ENCODE assay signal across 8 mouse cellular contexts in the genomic region with DNA sequence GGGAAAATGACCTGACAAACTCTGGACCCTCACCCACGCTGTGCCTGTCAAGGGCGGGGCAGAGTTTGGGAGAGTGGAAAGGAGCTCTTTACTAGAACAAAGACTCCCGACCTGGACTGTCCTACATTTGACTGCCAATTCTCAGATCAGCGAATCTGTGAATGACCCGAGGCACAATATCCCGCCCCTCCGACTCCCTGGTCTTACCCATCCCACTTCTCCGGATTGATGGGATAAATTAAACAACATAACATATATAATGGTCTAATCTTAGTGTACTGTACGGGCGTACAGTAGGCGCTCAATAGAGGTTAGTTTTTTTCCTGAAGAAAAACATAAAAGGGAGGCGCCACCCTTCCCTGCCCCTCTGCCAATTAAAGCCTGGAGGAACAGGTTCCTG. TPM values are rescaled to one million over a fixed set of nuclear protein-coding genes. Genes with fewer than 3 reads are reported as not detected.
DNase-seq lines count a peak whose midpoint lies in the region; ATAC-seq and TF ChIP-seq lines count a peak whose summit lies in the region.

No protein-coding gene starts in this region.

- no peaks in the 10 kb centered on the region for H3K36me3 ChIP-seq in embryonic facial prominence, embryonic 14.5 days (ENCODE audit: control insufficient read depth, insufficient read depth, low read length)
- no peaks in the 10 kb centered on the region for H3K36me3 ChIP-seq in intestine, embryonic 16.5 days (ENCODE audit: control insufficient read depth, insufficient read depth, low read length)
- no peaks in the 10 kb centered on the region for H3K36me3 ChIP-seq in neural tube, embryonic 14.5 days (ENCODE audit: control insufficient read depth, insufficient read depth, low read length)

- H3K9me3 ChIP-seq in embryonic facial prominence, embryonic 14.5 days (ENCODE audit: control insufficient read depth, low read length): no peaks in the 10 kb centered on the region
- no peaks in the 10 kb centered on the region for H3K9me3 ChIP-seq in intestine, embryonic 16.5 days (ENCODE audit: control insufficient read depth, low read length)
- no peaks in the 10 kb centered on the region for H3K9me3 ChIP-seq in neural tube, embryonic 14.5 days (ENCODE audit: control insufficient read depth, low read length)

- no peak for DNase-seq in left cerebral cortex, adult 2 months (ENCODE audit: extremely low spot score in 1 of 2, low spot score in 2 of 2)
- DNase-seq in left cerebral cortex, postnatal 10 days (ENCODE audit: extremely low spot score in 1 of 2, low spot score in 2 of 2): no peak
- no peak for DNase-seq in embryonic facial prominence, embryonic 14.5 days (ENCODE audit: low spot score)
- no peak for DNase-seq in gastrocnemius, postnatal 4 days (ENCODE audit: low spot score in 2 of 2)
- no peak for DNase-seq in gastrocnemius, adult 18-20 months (ENCODE audit: low spot score)
- no peak for DNase-seq in left cerebral cortex, adult 18-20 months (ENCODE audit: low spot score in 2 of 2)

- H3K27me3 ChIP-seq in embryonic facial prominence, embryonic 14.5 days (replicated peaks; ENCODE audit: control insufficient read depth, insufficient read depth, low read length): no peaks in the 10 kb centered on the region
- H3K27me3 ChIP-seq in intestine, embryonic 16.5 days (replicated peaks; ENCODE audit: control insufficient read depth, insufficient read depth, low read length): no peaks in the 10 kb centered on the region
- H3K27me3 ChIP-seq in neural tube, embryonic 14.5 days (ENCODE audit: control insufficient read depth, insufficient read depth, low read length): no peaks in the 10 kb centered on the region

- peaks cover 10% of the 10 kb centered on the region for H3K4me1 ChIP-seq in embryonic facial prominence, embryonic 14.5 days (ENCODE audit: control insufficient read depth, insufficient read depth, low read length)
- H3K4me1 ChIP-seq in intestine, embryonic 16.5 days (ENCODE audit: control insufficient read depth, insufficient read depth, low read length): peaks cover 40% of the 10 kb centered on the region
- peaks cover 4% of the 10 kb centered on the region; the same call in 1 of the 2 replicates for H3K4me1 ChIP-seq in neural tube, embryonic 14.5 days (ENCODE audit: control insufficient read depth, insufficient read depth, low read length)

- peak overlapping the region; percentile 100 for H3K4me2 ChIP-seq in embryonic facial prominence, embryonic 14.5 days (ENCODE audit: low read depth, low read length)
- H3K4me2 ChIP-seq in intestine, embryonic 16.5 days (ENCODE audit: low read depth, low read length): peak overlapping the region; percentile 96
- peak overlapping the region; percentile 100 for H3K4me2 ChIP-seq in neural tube, embryonic 14.5 days (ENCODE audit: low read depth, low read length)

- H3K27ac ChIP-seq in left cerebral cortex, adult 2 months: no peak overlapping the region
- H3K27ac ChIP-seq in embryonic facial prominence, embryonic 14.5 days (replicated peaks; ENCODE audit: low read depth, low read length): no peak overlapping the region
- H3K27ac ChIP-seq in intestine, embryonic 16.5 days (ENCODE audit: low read length): no peak overlapping the region
- H3K27ac ChIP-seq in neural tube, embryonic 14.5 days (ENCODE audit: low read depth, low read length): no peak overlapping the region

- peak overlapping the region; percentile 65; the same call in 1 of the 2 replicates for H3K9ac ChIP-seq in embryonic facial prominence, embryonic 14.5 days (ENCODE audit: low read depth, low read length)
- H3K9ac ChIP-seq in intestine, embryonic 16.5 days (ENCODE audit: low read depth, low read length): peak overlapping the region; percentile 80
- peak overlapping the region; percentile 62; the same call in 1 of the 2 replicates for H3K9ac ChIP-seq in neural tube, embryonic 14.5 days (replicated peaks; ENCODE audit: low read depth, low read length)

- H3K4me3 ChIP-seq in left cerebral cortex, adult 2 months: peak overlapping the region; percentile 50
- peak overlapping the region; percentile 76 for H3K4me3 ChIP-seq in embryonic facial prominence, embryonic 14.5 days (ENCODE audit: low read depth, low read length)
- H3K4me3 ChIP-seq in intestine, embryonic 16.5 days (ENCODE audit: low read length): peak overlapping the region; percentile 87
- H3K4me3 ChIP-seq in neural tube, embryonic 14.5 days (ENCODE audit: low read depth, low read length): peak overlapping the region; percentile 54

- intact Hi-C loops in left cerebral cortex, adult 2 months (cut with DNase I): no loop called here
- intact Hi-C loops in left cerebral cortex, postnatal 10 days (cut with DNase I): no loop called here

- no peak for TF ChIP-seq CTCF in left cerebral cortex, adult 2 months (IDR thresholded peaks at IDR 0.05)

- 0 out of 2 replicates have a peak, but pooled peaks have one; percentile 24 for ATAC-seq in embryonic facial prominence, embryonic 14.5 days (ENCODE audit: low read depth)
- no peak for ATAC-seq in intestine, embryonic 16.5 days
- peak; percentile 52; the same call in 1 of the 2 replicates for ATAC-seq in neural tube, embryonic 14.5 days (ENCODE audit: low read depth)

- 25% methylated on average over 12 of the region's 12 CpGs for WGBS in embryonic facial prominence, embryonic 14.5 days
- WGBS in intestine, embryonic 16.5 days: 31% methylated on average over 12 of the region's 12 CpGs
- WGBS in neural tube, embryonic 14.5 days: 13% methylated on average over 12 of the region's 12 CpGs

RNA-seq across cellular contexts. Expression of gene E2f2, which starts 0.7 kb away (rescaled TPM):
- 1 to 10 TPM in 1 of 2 experiments, under 1 TPM in 1; 0.36 to 1.3 TPM for total RNA-seq in left cerebral cortex, adult 2 months (2021)
- total RNA-seq in left cerebral cortex, postnatal 10 days (2021): 1 to 10 TPM in 1 of 2 experiments, under 1 TPM in 1; 0.97 to 1.9 TPM
- 7.9 and 10.1 TPM in 2 replicates for polyA plus RNA-seq in embryonic facial prominence, embryonic 14.5 days (2014; fragmentation: Nextera tagmentation; extraction: Ambion mirVana)
- 7.5 and 9.3 TPM in 2 replicates for polyA plus RNA-seq in intestine, embryonic 16.5 days (2015; fragmentation: Nextera tagmentation; extraction: Ambion mirVana)
- polyA plus RNA-seq in neural tube, embryonic 14.5 days (2014; fragmentation: Nextera tagmentation; extraction: Ambion mirVana): 0.76 and 1.4 TPM in 2 replicates
- 10 to 100 TPM; 18.4 to 19.4 TPM for total RNA-seq in gastrocnemius, postnatal 4 days (2021)
- total RNA-seq in gastrocnemius, adult 18-20 months (2021): under 1 TPM; 0.73 to 0.76 TPM
- under 1 TPM; 0.30 to 0.40 TPM for total RNA-seq in left cerebral cortex, adult 18-20 months (2021)

RNA-seq across cellular contexts. Expression of gene Id3, which starts 28.2 kb away (rescaled TPM):
- 10 to 100 TPM; 26.8 to 36.1 TPM for total RNA-seq in left cerebral cortex, adult 2 months (2021)
- total RNA-seq in left cerebral cortex, postnatal 10 days (2021): 10 to 100 TPM; 37.3 to 54.8 TPM
- polyA plus RNA-seq in embryonic facial prominence, embryonic 14.5 days (2014; fragmentation: Nextera tagmentation; extraction: Ambion mirVana): 404 and 407 TPM in 2 replicates
- 232 and 245 TPM in 2 replicates for polyA plus RNA-seq in intestine, embryonic 16.5 days (2015; fragmentation: Nextera tagmentation; extraction: Ambion mirVana)
- polyA plus RNA-seq in neural tube, embryonic 14.5 days (2014; fragmentation: Nextera tagmentation; extraction: Ambion mirVana): 156 and 196 TPM in 2 replicates
- total RNA-seq in gastrocnemius, postnatal 4 days (2021): 10 to 100 TPM; 51.3 to 59.3 TPM
- total RNA-seq in gastrocnemius, adult 18-20 months (2021): 10 to 100 TPM; 13.7 to 24.1 TPM
- total RNA-seq in left cerebral cortex, adult 18-20 months (2021): 10 to 100 TPM; 34.9 to 43.2 TPM

RNA-seq across cellular contexts. Expression of gene Asap3, which starts 34.7 kb away (rescaled TPM):
- 1 to 10 TPM; 2.2 to 2.4 TPM for total RNA-seq in left cerebral cortex, adult 2 months (2021)
- total RNA-seq in left cerebral cortex, postnatal 10 days (2021): 1 to 10 TPM; 3.5 to 4.4 TPM
- 8.1 and 11.3 TPM in 2 replicates for polyA plus RNA-seq in embryonic facial prominence, embryonic 14.5 days (2014; fragmentation: Nextera tagmentation; extraction: Ambion mirVana)
- 3.3 and 4.4 TPM in 2 replicates for polyA plus RNA-seq in intestine, embryonic 16.5 days (2015; fragmentation: Nextera tagmentation; extraction: Ambion mirVana)
- polyA plus RNA-seq in neural tube, embryonic 14.5 days (2014; fragmentation: Nextera tagmentation; extraction: Ambion mirVana): 2.4 and 4.8 TPM in 2 replicates
- total RNA-seq in gastrocnemius, postnatal 4 days (2021): 10 to 100 TPM; 12.2 to 13.4 TPM
- total RNA-seq in gastrocnemius, adult 18-20 months (2021): 1 to 10 TPM; 1.4 to 1.5 TPM
- 1 to 10 TPM; 2.6 to 3.0 TPM for total RNA-seq in left cerebral cortex, adult 18-20 months (2021)

Comparison
In these comparisons a context has a peak if more than half of its experiments do, and no peak if none do; other contexts are left out.
1. RNA of gene E2f2, which starts 0.7 kb away (total RNA-seq): 18.4 to 19.4 TPM in gastrocnemius, postnatal 4 days; 0.97 to 1.9 TPM in left cerebral cortex, postnatal 10 days, 0.36 to 1.3 TPM in left cerebral cortex, adult 2 months, 0.73 to 0.76 TPM in gastrocnemius, adult 18-20 months and 0.30 to 0.40 TPM in left cerebral cortex, adult 18-20 months; every median in the first group is over 4 times any median in the second.
2. Peak in every context shown above with its lines, with median percentiles within 50 percentile points of each other: H3K4me3 ChIP-seq, H3K4me2 ChIP-seq and H3K9ac ChIP-seq.